Mouse (Mus musculus) spleen, postnatal 4 days (tissue): ENCODE results near the gene 2010106E10Rik.

Experiments used
- DNase-seq, 2 experiments: peaks; one replicate each; pipeline ENCODE4 v3.0.0; 2022; ENCODE audit warnings: low spot score in 2 of 2

The 2010106E10Rik gene

DNA sequence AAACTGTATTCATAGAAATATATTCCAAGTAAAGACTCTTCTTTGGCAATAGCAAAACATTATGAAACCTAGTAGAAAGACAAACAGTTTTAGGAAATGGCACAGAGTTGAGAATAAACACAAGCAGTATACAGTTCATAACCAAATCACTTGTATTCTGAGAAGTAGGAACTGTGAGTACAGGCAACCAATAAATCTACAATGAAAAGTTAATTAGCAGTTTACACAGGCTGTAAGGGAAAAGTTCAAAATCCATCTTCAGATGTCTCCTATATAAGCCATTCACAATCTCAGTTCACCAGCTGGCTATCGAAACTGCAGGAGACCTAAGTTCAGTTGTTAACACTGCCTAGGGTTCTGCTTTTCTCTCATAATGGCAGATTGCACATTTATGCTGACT lies at the start of gene 2010106E10Rik:
Gene 2010106E10Rik (plus strand): TSS at position 301 of the 400 bp plus-strand sequence.
- DNase-seq = no peak

- DNase-seq = no peak
Measured at GRCm38 (mm10) chrX:112505651-112506050, 10.6 kb downstream of the 2010106E10Rik start.

DNA sequence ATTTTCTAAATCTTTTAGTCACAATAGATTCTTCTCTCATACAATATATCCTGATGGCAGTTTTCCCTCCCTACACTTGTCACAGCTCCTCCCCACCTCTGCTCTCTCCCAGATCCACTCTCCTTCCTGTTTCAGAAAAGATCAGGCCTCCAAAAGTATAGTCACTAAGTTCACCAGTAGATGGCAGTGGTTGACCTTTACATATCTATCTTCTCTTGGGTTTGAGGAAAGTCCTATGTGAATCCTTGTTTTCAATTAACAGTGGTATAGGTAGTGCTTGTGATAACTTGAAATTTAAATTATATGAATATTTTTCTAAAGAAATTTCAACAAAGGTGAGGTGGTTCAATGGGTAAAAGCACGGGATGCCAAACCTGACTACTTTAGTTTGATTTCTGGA lies 29.7 kb downstream of the 2010106E10Rik start:
- DNase-seq = no peak

DNA sequence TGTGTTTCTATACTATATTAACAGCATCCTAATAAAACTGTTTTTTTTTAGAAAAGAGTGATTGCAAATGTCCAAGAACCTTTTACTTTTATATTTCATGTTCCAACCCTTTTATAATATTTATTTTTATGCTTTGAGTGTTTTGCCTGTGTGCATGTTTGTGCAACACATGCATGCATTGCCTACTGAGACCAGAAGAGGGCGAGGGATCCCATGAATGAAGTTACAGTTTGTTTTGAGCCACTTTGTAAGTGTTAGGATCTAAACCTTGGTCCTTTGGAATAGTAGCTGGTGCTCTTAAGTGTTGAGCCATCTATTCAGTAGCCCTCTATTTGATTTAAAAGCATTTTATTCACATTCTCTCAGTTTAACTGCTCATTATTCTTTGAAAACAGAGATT lies 48.0 kb downstream of the 2010106E10Rik start:
- no peak for DNase-seq

DNA sequence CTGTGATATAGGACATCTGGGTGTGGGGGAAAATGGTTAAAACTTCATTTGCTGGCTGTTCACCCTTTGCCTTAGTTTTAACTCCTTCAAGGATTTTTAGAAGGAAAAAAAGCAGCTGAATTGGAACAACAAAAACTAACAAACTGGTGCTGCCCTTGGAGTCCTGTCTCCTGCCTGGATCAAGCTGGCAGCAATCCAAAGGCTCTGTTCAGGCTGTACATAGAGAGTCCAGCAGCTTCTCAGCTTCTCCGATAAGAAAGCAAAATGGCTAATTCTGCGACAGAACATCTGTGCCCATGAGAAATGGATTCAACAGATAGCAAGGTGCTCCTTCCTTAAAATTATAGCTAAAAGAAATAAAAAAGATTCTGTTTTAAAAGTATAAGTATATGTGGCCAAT lies 72.6 kb downstream of the 2010106E10Rik start:
- DNase-seq = no peak

- DNase-seq = no peak
Measured at GRCm38 (mm10) chrX:112600511-112601305, 105.6 kb downstream of the 2010106E10Rik start, which contains the start of gene Zfp711. TSS of gene Zfp711 (plus strand) at chrX:112600526.

GRCm38 (mm10) chrX:112601306-112602120 lies 106.4 kb downstream of the 2010106E10Rik start:
- no peak for DNase-seq
